Mouse (Mus musculus): Measurements from ENCODE around the gene Inpp4b.

DNA sequence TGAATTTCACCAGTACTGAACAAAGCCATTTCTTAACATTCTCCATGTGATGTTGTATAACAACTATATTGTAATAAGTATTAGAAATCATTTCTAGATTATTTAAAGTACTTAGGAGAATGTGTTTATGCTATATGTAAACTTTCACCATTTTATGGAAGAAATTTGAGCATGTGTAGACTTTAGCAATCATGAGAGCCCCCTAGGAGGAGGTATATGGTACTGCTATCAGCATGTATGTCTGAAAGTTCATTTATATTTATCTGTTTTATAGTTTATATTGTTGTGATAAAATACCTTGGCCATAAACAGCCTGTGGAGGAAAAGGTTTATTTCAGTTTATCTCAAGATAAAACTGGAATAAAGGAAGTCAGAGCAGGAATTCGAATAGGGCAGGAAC lies 141.5 kb downstream of the Inpp4b start:
- TF ChIP-seq CTCF (IDR thresholded peaks at IDR 0.05) (no peak), POLR2A (IDR thresholded peaks at IDR 0.05; ENCODE audit: insufficient read depth, low read depth, low read length) (no peak)
